Mouse (Mus musculus): Measurements from ENCODE around the gene Tpp1. TPM values are rescaled to one million over a fixed set of nuclear protein-coding genes. Genes with fewer than 3 reads are reported as not detected.
A peak's percentile ranks its signal among the peaks of the same experiment; 100 is the strongest.

Tpp1 gene
- polyA plus RNA-seq, 1 experiment: 55.9 TPM

DNA sequence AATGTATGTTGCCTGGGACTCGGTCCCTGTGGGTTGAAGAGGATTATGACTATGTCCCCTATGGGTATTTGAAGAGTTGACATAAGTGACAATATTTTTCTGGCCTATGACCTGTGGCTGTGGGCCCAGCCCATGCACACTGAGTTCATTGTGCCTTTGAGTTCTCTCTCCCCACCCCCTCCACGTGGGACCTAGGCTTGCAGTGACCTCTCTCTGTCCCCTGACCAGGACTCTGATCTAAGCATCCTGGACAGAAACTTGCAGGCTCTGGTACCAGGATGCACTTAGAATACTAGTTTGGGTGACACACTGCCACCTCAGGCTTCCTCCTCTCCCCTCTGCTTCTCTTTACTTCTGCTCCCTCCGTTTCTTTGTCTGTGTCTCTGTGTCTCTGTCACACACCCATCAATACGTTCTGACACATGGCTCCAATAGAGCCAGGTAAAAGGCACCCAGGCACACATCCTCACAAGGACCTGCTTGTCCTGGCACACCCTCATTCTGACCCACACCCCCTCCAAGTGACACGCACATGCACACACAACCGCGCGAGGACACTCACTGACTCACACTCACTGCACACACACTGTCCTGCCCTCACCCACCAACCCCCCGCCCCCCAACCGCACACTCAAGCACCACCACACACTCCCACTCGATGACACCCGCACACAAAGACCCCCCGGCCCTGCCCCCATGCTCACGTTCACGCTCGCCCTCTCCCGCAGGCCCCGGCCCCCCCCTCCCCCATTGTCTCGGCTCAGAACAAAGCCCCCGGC lies 34.7 kb upstream of the Tpp1 start:
- Histone ChIP-seq H3K27ac (ENCODE audit: insufficient read depth, low read depth, low read length) (no peak overlapping the region), H3K4me1 (ENCODE audit: control insufficient read depth, insufficient read depth, insufficient read length, low read length) (0 out of 2 replicates have a peak, but pooled peaks cover 2% of the 10 kb centered on the region)
- 12% methylated on average over 20 of the region's 20 CpGs for WGBS

DNA sequence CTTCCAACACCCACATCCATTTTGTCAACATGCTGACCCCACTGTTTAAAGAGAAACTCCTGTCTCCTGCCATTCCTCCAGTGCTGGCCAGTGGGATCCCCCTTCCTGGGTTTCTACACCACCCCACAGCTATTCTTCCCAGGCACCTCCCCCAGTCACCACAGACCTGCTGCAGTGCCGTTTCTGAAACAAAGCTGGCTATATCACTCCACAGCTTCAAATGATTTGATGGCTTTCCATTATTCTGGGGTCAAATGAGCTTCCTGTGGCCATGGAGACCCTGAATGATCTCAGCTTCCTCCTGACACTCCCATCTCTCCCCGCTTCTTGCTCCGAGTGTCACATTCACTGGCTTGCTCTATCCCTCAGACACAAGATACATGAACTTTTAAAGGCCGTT lies 32.5 kb upstream of the Tpp1 start:
- H3K4me3 ChIP-seq (ENCODE audit: low read depth, low read length): no peak overlapping the region
- 37% methylated on average over 4 of the region's 4 CpGs for WGBS
- TF ChIP-seq CTCF (IDR thresholded peaks at IDR 0.05; ENCODE audit: extremely low read depth, insufficient read length, insufficient replicate concordance, low read depth, low read length) (no peak), POLR2A (IDR thresholded peaks at IDR 0.05; ENCODE audit: low read depth, low read length) (no peak)
- H3K27ac ChIP-seq (ENCODE audit: insufficient read depth, low read depth, low read length): no peak overlapping the region
- H3K27me3 ChIP-seq (ENCODE audit: control insufficient read depth, insufficient read depth, low read length): peaks cover 24% of the 10 kb centered on the region
- H3K36me3 ChIP-seq (ENCODE audit: control insufficient read depth, insufficient read depth, low read length): no peaks in the 10 kb centered on the region
- H3K4me1 ChIP-seq (ENCODE audit: control insufficient read depth, insufficient read depth, insufficient read length, low read length): 0 out of 2 replicates have a peak, but pooled peaks cover 2% of the 10 kb centered on the region

More for the DNA sequence above, 34.7 kb upstream of the Tpp1 start:
- Histone ChIP-seq H3K4me3 (ENCODE audit: low read depth, low read length) (peak overlapping the region; percentile 71), H3K36me3 (ENCODE audit: control insufficient read depth, insufficient read depth, low read length) (no peaks in the 10 kb centered on the region), H3K27me3 (ENCODE audit: control insufficient read depth, insufficient read depth, low read length) (peaks cover 29% of the 10 kb centered on the region)
- TF ChIP-seq POLR2A (IDR thresholded peaks at IDR 0.05; ENCODE audit: low read depth, low read length) (no peak), CTCF (IDR thresholded peaks at IDR 0.05; ENCODE audit: extremely low read depth, insufficient read length, insufficient replicate concordance, low read depth, low read length) (no peak)

DNA sequence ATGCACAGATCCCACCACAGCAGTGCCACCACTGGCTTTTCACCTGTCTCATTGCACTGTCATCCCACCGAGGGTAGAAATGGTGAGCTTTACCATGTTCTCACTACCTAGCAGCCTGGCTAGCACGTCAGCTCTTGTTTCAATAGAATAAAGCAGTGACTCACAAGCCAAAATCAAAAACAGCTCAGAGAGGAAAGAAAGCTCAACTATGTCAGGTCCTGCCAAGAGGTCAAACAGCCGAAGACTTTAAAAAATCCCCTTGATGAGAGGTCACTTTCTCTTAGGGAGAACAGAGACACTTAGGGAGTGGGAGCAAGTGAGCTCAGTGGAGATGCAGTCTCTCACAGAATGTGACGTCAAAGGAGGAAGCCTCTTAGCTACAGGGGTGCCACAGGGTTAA lies 31.8 kb upstream of the Tpp1 start:
- Histone ChIP-seq H3K27ac (ENCODE audit: insufficient read depth, low read depth, low read length) (no peak overlapping the region), H3K27me3 (ENCODE audit: control insufficient read depth, insufficient read depth, low read length) (peaks cover 24% of the 10 kb centered on the region), H3K4me1 (ENCODE audit: control insufficient read depth, insufficient read depth, insufficient read length, low read length) (peaks cover 5% of the 10 kb centered on the region), H3K4me3 (ENCODE audit: low read depth, low read length) (no peak overlapping the region), H3K36me3 (ENCODE audit: control insufficient read depth, insufficient read depth, low read length) (no peaks in the 10 kb centered on the region)
- TF ChIP-seq CTCF (IDR thresholded peaks at IDR 0.05; ENCODE audit: extremely low read depth, insufficient read length, insufficient replicate concordance, low read depth, low read length) (no peak), POLR2A (IDR thresholded peaks at IDR 0.05; ENCODE audit: low read depth, low read length) (no peak)
- WGBS: 55% methylated on average over 4 of the region's 4 CpGs

DNA sequence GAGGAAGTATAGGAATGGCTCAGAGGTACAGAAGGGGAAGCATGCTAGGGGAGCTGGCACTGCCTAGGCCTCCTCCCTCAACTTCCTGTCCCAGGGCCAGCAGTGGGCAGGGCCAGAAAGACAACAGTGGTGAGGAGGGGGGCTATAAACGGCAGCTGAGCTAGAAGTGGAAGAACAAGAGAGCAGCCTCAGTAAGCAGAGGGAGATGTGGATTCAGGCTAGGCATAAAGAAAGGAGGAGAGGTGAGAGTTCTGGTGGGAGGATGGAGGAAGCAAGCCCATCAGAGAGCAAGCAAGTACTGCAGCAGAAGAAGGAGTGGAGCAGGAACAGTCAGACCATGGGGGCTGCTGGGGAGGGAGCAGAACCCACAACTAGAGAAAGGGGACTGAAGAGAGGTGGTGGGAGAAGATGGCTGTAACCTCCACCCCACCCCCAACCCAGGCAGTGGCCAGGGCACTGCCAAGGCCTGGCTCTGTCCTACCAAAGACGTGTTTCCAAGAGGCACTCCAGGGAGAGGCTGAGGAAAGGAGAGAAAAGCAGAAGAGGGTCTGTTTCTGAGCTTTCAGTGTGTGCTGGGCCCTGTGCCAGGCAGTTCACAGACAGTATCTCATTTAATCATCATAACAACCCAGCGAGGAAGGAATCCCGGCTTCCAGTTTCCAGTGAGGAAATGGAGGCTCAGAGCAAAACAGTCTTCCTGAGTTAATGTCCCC lies 26.7 kb upstream of the Tpp1 start:
- WGBS: 26% methylated on average over 4 of the region's 4 CpGs
- Histone ChIP-seq H3K27me3 (ENCODE audit: control insufficient read depth, insufficient read depth, low read length) (no peaks in the 10 kb centered on the region), H3K4me3 (ENCODE audit: low read depth, low read length) (no peak overlapping the region), H3K36me3 (ENCODE audit: control insufficient read depth, insufficient read depth, low read length) (no peaks in the 10 kb centered on the region), H3K27ac (ENCODE audit: insufficient read depth, low read depth, low read length) (peak overlapping the region; percentile 57), H3K4me1 (ENCODE audit: control insufficient read depth, insufficient read depth, insufficient read length, low read length) (peaks cover 11% of the 10 kb centered on the region)
- TF ChIP-seq POLR2A (IDR thresholded peaks at IDR 0.05; ENCODE audit: low read depth, low read length): no peak
- no peak for TF ChIP-seq CTCF (IDR thresholded peaks at IDR 0.05; ENCODE audit: extremely low read depth, insufficient read length, insufficient replicate concordance, low read depth, low read length)

DNA sequence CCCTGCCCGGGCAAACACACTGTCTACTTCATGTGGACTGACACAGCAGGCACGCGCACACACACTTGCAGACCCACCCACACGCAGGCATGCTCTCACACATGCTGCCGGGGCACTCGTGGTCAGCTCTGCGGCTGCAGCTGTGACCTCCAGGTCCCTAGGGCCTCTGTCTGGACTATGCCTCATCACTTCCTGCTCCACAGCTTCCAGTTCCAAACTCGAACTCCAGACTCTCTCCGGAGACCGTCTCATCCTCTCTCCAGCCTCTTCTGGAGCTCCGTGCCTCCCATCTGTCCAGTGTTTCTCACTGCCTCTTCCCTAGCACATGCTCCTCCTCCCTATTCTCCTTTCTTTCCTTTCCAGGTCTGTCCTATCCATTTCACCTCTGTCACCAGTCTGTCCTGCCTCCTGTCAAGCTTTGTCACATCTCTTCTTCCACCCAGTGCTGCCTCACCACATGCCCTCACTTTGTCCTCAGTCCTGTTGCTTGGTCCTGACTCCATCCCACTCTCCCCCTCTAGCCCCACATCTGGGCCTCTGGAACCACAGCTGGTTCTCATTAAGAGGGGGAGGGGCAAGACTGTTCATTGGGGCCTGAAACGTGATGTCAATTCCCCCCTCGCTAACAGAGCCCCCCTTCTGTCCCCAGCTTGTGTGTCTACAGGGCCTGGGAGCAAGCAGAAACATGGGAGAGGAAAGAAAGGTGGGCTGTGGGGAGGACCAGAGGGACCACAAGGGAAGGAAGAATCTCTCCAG lies 25.9 kb upstream of the Tpp1 start:
- Histone ChIP-seq H3K4me3 (ENCODE audit: low read depth, low read length) (no peak overlapping the region), H3K27ac (ENCODE audit: insufficient read depth, low read depth, low read length) (peak overlapping the region; percentile 57), H3K36me3 (ENCODE audit: control insufficient read depth, insufficient read depth, low read length) (no peaks in the 10 kb centered on the region), H3K4me1 (ENCODE audit: control insufficient read depth, insufficient read depth, insufficient read length, low read length) (peaks cover 11% of the 10 kb centered on the region), H3K27me3 (ENCODE audit: control insufficient read depth, insufficient read depth, low read length) (no peaks in the 10 kb centered on the region)
- 58% methylated on average over 13 of the region's 13 CpGs for WGBS
- TF ChIP-seq CTCF (IDR thresholded peaks at IDR 0.05; ENCODE audit: extremely low read depth, insufficient read length, insufficient replicate concordance, low read depth, low read length): no peak
- no peak for TF ChIP-seq POLR2A (IDR thresholded peaks at IDR 0.05; ENCODE audit: low read depth, low read length)

DNA sequence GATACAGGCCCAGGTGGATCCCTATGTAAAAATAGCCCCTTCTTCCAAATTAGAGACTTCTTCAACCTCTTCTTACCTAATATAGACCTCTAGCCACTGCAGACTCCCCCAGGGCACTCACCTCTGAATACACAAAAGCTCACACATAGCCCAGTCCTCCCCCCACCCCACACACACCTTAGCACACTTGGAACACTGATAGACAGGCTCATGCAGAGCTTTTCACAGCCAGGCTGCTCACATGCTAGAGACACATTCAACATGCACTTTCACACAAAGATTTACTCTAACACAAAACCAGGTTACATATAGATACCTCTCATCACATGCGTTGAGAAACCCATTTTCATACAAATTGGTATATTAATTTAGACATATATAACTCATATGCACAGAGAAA lies 25.3 kb upstream of the Tpp1 start:
- no peak overlapping the region for H3K27ac ChIP-seq (ENCODE audit: insufficient read depth, low read depth, low read length)
- peaks cover 11% of the 10 kb centered on the region for H3K4me1 ChIP-seq (ENCODE audit: control insufficient read depth, insufficient read depth, insufficient read length, low read length)
- no peak overlapping the region for H3K4me3 ChIP-seq (ENCODE audit: low read depth, low read length)
- H3K36me3 ChIP-seq (ENCODE audit: control insufficient read depth, insufficient read depth, low read length): no peaks in the 10 kb centered on the region
- H3K27me3 ChIP-seq (ENCODE audit: control insufficient read depth, insufficient read depth, low read length): no peaks in the 10 kb centered on the region
- 91% methylated on average over 1 of the region's 1 CpGs for WGBS
- TF ChIP-seq CTCF (IDR thresholded peaks at IDR 0.05; ENCODE audit: extremely low read depth, insufficient read length, insufficient replicate concordance, low read depth, low read length): no peak
- TF ChIP-seq POLR2A (IDR thresholded peaks at IDR 0.05; ENCODE audit: low read depth, low read length): no peak
